Mouse (Mus musculus) thymus, postnatal 14 days (tissue): ENCODE measurements around the gene Fam168a.

ENCODE experiments used
- DNase-seq: peaks from one replicate; pipeline ENCODE4 v3.0.0; 2021

The Fam168a gene

GRCm38 (mm10) chr7:100875822-100876221, 169.4 kb downstream of the Fam168a start:
- no peak for DNase-seq

GRCm38 (mm10) chr7:100876293-100876692, 169.9 kb downstream of the Fam168a start:
- DNase-seq: no peak

- DNase-seq: no peak
Observed at GRCm38 (mm10) chr7:100876771-100877170, 170.3 kb downstream of the Fam168a start.

- DNase-seq: peak; percentile 85
Observed at GRCm38 (mm10) chr7:100879595-100879994, 173.2 kb downstream of the Fam168a start.

GRCm38 (mm10) chr7:100881531-100881930, 175.1 kb downstream of the Fam168a start:
- no peak for DNase-seq

- DNase-seq: no peak
Observed at GRCm38 (mm10) chr7:100881950-100882349, 175.5 kb downstream of the Fam168a start.

GRCm38 (mm10) chr7:100884460-100884859, 178.0 kb downstream of the Fam168a start:
- no peak for DNase-seq

GRCm38 (mm10) chr7:100886535-100886934, 180.1 kb downstream of the Fam168a start:
- peak; percentile 65 for DNase-seq
